Mouse (Mus musculus) c-Kit-positive CD71-negative TER-119-negative erythroid progenitor cells, embryonic 14.5 days (primary cell): Measurements from ENCODE around the gene Banp.
A peak's percentile ranks its signal among the peaks of the same experiment; 100 is the strongest.

Experiments
- DNase-seq: peaks from one replicate; pipeline ENCODE4 v3.0.0-alpha.2; 2013; ENCODE audit warnings: low read depth

Gene Banp

DNA sequence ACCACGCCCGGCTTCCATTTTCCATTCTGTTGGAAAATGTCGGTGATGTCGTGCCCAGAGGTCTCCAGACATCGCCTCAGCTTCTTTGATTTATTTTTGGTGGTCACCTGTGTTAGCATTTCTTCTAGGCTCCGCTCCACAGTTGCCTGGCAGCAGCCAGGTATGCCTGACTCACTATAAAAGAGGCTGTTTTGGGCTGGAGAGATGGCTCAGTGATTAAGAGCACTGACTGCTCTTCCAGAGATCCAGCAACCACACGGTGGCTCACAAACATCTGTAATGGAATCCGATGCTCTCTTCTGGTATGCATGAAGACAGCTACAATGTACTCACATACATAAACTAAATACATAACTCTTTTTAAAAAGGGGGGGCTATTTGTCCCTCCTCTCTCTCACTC lies 23.3 kb upstream of the Banp start:
- no peak for DNase-seq

DNA sequence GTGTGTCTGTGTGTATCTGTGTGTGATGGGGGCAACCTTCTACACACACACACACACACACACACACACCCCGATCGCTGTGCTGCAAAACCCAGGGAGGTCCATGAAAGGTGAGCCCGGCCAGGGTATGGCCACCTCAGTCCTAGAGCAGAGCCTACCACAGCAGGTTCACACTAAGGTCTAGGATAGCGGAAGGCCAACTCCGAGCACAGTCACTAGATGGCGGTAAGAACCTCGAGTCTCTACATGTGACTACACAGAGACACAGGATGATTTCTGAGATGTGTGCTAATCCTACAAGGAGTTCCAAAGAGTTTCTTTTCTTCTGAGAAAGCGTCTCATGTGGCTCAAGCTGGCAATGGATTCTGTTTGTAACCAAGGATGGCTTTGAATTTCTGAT lies 22.2 kb upstream of the Banp start:
- no peak for DNase-seq

- no peak for DNase-seq
Observed at GRCm38 (mm10) chr8:121930047-121930446, 19.5 kb upstream of the Banp start.

DNA sequence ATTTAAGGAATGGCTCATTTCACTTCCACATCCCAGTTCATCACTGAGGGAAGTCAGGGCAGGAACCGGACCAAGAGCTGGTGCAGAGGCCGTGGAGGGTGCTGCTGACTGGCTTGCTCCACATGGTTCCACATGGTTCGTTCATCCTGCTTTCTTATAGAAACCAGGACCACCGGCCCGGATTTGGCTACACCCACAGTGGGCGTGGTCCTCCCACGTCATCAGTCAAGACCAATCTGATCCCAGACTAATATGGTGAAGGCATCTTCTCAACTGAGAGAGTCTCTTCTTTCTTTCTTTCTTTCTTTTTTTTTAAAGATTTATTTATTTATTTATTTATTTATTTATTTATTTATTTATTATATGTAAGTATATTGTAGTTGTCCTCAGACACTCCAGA lies 18.0 kb upstream of the Banp start:
- DNase-seq: no peak

DNA sequence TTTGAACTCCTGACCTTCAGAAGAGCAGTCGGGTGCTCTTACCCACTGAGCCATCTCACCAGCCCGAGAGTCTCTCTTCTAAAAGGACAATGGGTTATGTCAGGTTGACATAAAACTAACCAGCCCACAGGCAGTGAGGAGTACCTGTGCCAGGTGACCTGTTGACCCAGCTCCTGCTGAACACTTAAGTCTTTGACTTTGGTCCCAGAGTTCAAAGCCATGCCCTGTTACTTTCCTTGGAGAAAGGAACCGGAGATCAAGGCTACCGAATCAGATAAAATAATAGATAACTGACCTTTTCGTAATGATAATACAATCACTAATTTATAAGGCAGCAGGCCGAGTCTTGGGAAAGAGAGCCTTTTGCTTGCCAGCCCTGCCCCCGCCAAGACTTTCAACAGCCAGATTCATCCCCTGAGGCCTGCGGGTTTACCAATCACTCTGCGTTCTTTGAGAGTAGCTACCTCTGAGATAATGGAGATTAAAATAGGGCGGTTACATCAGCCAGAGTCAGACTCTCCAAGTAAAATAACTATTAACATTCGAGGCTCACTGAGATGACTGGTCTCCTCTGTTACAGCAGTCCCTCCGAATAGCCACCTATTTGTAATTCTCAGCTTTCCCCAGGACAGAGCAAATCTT lies 17.4 kb upstream of the Banp start:
- no peak for DNase-seq

GRCm38 (mm10) chr8:121932668-121933520 lies 16.7 kb upstream of the Banp start:
- no peak for DNase-seq

DNA sequence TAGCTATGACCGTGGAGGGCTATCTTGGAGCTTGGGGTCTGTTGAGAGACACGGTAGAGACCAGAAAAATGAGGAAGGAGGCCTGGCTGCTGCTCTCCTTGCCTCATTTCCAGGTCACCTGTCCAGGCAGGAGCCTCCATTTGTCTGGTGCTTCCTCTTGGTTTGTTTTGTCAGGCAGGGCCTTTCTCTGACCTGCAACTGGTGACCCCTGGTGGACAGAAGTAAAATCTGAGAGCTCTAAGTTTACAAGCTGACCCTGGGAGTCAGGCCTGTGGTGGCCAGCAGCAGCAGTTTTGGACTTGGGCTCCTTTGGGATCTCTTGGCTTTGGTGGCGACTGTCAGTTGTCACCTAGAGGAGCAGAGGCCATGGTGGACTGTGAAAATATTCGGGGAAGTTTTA lies 15.0 kb upstream of the Banp start:
- no peak for DNase-seq

DNA sequence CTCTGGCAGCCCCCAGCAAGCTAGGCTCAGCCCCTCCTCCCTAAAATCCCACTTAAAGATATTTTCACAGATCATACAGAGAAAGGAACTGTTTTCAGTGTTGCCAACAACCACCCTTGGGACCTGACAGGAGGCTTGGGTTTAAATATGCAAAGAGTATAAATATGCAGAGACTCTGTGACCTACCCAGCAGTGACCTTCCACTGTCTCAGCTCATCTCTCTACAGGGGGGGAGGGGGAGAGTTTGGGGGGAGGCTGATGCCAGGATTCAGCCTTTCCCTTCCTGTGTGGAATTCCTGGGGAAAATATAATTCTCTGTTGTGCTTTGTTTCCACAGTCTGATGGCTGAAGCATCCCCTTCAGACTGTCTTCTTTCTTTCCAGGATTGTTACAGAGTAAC lies 14.6 kb upstream of the Banp start:
- DNase-seq: no peak

- DNase-seq: no peak
Observed at GRCm38 (mm10) chr8:121935341-121936294, 13.9 kb upstream of the Banp start.

- no peak for DNase-seq
Observed at GRCm38 (mm10) chr8:121936391-121936790, 13.2 kb upstream of the Banp start.

DNA sequence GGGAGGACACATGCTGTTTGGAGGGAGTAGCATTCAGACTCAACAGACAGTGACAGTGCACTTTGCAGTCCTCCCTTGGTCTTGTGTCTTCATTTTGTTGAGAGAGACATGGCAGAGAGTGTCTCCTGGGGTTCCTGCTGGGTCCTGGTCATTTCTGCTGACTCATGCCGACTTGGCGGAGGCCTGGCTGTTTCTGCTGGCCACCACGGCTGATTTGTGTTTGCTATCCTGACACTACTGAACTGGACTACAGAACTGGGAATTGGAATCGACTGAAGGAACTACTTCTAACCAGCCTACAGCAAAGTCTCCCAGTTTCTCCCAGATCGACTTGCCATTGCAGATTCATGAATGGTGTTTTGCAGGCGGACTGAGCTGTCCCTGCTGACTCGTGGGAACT lies 10.8 kb upstream of the Banp start:
- no peak for DNase-seq

DNA sequence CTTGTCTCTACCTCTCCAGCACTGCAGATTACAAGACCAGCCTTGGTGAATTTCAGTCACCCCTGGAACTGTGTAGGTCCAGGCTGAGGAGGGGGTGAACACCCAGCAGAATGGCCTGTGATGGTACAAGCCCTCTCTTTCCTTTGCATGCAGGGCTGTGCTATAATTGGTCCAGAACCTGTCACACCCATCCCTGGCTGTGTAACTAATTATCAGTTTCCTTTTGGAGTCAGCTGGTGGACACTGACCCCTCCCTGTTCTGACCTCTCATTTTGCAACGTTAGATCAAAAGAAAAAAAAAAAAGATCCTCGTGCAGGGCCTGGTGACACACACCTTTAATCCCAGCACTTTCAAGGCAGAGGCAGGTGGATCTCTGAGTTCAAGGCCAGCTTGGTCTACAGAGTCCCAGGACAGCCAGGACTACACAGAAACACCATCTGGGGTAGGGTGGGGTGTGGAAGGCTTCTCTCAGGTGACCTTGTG lies 6.5 kb upstream of the Banp start:
- no peak for DNase-seq

DNA sequence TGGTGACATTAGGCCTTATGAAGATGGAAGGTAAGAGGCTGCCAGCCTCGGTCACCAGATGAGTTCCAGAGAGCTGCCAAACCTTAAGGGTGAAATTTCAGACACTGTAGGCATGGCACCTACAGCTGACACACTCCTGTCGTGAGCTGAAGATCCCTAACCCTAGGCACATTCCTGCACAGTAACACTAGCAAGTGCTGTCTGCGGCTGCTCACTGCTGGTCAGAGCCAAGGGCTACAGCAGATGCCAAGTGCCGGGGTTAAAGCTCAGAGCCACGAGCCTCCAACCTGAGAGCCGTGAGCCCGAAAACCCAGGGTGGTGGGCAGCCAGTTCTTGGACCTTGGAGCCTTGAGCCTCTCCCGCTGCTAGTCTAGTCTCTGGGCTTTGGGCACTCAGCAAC lies 5.8 kb upstream of the Banp start:
- DNase-seq: no peak

DNA sequence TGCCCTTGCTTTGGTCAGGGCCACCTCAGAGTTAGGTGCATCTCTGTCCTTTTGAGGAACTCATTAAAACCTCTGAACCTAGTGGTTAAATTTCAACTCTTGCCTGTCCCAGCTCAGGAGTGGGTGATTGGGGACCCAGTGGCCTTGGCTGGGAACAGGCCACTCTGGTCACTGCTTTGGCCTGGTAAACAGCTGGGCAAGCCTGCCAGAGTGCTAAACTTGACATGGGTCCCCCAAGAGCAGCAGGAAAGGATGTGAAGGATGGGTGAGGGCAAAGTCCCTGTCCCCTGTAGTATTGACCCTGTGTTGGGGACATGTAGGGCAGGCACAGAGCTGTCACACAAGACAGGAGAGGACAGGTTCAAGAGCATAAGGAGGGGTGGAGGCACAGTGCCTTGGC lies 4.7 kb upstream of the Banp start, which contains the start of gene Car5a:
TSS of gene Car5a (minus strand) at position 74 of the 400 bp plus-strand sequence.
- no peak for DNase-seq

DNA sequence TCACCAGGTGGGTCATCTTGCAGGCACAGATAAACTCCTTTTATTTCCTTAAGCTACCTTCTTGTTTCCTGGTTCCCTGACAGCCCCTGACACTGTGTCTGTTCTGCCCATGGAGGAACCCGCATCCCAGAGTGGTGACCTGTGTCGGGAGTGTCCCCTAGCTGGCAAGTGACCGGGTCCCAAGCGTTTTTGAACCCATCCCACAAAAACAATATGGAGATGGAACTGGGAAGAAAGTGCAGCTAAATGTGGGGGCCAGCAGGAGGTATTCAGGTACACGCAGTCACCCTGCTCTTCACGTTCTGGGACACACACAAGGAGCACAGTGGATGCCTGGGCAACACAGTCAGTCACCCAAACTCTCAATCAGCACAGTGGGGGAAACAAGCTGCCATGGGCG lies 3.2 kb upstream of the Banp start:
- DNase-seq: no peak

- DNase-seq: no peak
Observed at GRCm38 (mm10) chr8:121947047-121947752, 2.4 kb upstream of the Banp start.

GRCm38 (mm10) chr8:121947753-121948141 lies 1.8 kb upstream of the Banp start:
- DNase-seq: peak; percentile 92

DNA sequence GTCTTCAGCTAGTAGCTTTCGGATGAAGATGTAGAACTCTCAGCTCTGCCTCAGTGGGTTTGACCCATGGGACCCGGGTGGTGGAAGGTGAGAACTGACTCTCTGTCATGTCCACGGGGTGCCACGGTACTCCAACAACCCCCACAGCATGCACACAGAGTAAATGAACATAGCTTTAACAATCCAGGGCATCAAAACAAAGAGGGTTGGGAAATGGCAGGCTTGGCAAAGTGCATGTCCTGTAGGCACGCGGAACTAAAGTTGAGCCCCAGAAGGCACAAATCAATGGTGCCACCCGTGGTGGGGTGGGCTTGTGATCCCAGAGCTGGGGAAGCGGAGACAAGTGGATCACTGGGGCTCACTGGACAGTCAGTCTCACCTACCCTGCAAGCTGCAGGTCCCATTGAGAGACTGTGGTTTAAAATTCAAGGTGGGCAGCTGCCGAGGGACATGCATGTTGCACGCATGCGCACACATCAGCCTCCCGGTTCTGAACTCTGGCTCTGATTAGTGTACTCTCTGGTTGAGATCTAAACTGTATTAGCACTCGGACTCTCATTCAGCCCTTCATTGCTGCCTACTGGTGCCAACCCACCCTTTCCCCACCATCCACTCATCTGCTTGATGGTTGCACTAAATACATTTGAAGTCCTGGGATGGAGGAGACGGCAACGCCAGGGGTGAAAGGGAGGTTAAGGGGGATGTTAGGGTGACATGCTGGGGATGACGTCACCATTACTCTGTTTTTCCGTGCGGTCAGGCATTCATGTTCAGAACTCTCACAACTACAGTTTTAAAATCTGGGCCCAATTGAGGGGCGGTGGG lies 1.0 kb upstream of the Banp start:
- DNase-seq: no peak

GRCm38 (mm10) chr8:121949941-121950748 lies 595 bp downstream of the Banp start:
- DNase-seq: peak; percentile 96
